Mouse (Mus musculus) ovary, adult 18-20 months (tissue): Measurements from ENCODE around the gene Nppa.
A peak's percentile ranks its signal among the peaks of the same experiment; 100 is the strongest.
"Not testable (repeated sequence)": the region's sequence is repeated elsewhere in the genome, so short reads cannot be mapped to it uniquely, and the experiment has no call there.

Experiments used
- DNase-seq: peaks from one replicate; pipeline ENCODE4 v3.0.0; 2022; ENCODE audit warnings: low spot score, mixed read lengths

Gene Nppa

DNA sequence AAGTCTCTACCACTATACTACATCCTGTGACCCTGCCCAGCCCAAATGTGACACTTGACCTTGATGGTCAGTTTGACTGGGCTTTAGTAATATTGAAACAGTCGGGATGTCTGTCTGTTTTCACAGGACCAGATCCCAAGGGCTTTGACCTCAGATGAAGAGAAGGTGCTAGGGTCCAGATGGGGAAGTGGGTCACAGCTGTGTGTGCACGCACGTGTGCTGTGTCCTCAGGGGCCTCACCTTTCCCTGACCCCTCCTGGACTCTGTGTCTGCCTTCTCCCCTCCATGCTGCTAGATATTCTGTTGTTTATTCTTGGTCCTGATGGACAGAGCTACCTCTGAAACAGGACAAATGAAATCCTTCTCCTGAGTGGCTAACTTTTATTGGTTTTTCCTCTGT, 10.8 kb downstream of the Nppa start:
- DNase-seq, result no peak

GRCm38 (mm10) chr4:148012216-148012615, 11.7 kb downstream of the Nppa start:
- DNase-seq, result no peak

- DNase-seq, result no peak
These were observed 14.9 kb downstream of the Nppa start for GRCm38 (mm10) chr4:148015418-148015817.

DNA sequence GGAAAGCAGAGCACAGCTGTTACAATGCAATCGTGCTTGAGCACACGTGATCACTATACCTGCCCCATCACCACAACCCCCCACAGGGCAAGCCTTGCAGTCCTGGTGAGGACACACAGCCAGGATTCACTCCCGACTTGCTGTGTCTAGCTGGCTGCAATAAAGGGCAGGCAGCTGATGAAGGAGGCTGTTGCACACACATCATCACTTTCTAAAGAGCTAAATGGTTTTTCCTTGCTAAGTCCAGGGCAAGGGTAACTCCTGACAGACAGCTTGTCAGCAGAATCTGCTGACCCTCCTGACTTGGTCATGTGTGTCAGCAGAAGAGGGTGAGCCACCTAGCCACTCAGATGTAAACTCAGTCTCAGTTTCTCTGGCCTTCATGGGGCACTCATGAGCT, 16.5 kb downstream of the Nppa start:
- DNase-seq, result no peak

DNA sequence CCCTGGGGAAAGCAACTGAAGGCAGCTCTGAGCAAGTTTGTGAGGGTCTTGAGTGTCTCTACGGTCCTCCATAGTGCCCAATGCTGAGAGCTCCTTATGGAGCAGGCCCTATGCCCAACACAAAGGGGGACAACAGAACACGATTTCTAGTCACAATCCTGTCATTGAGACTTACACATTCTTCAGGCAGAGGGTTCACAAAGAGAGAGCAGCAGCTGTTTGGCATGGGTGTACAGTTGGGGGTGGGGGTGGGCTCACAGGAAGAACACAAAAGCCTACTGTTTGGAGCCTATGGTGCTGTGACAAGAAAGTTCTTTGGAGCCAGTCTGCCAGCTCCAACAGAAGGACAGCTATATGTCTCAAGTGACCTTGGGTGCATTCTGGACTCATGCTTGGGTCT, 17.9 kb downstream of the Nppa start:
- no peak for DNase-seq

GRCm38 (mm10) chr4:148024003-148024402, 23.5 kb downstream of the Nppa start:
- DNase-seq, result no peak

- DNase-seq, result no peak
These were observed 28.8 kb downstream of the Nppa start for GRCm38 (mm10) chr4:148029297-148029696.

- no peak for DNase-seq
These were observed 30.0 kb downstream of the Nppa start for GRCm38 (mm10) chr4:148030506-148030905.

DNA sequence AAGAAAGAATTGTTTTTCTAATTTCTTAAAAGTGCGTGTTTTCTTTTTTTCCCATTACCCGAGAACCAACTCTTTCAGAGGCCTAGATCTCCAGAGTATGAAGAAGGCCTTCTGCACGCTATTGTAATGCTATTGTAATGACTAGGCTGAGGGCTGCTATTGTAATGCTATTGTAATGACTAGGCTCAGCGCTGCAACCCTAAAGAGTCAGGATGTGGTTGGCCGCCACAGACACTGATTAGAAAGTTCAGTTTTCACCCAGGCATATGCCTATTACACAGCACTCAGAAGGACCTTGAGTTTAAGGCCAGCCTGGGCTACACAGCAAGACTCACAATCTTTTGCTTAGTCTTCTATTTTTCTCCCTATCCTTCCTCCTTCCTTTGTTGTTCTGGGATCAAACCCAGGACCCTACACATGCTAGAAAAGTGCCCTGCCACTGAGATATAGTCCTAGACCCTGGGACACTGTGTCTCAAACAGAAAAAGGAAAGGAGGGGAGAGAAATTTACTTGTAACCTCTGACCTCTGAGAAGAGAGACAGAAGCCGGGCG, 33.4 kb downstream of the Nppa start:
- no peak for DNase-seq

DNA sequence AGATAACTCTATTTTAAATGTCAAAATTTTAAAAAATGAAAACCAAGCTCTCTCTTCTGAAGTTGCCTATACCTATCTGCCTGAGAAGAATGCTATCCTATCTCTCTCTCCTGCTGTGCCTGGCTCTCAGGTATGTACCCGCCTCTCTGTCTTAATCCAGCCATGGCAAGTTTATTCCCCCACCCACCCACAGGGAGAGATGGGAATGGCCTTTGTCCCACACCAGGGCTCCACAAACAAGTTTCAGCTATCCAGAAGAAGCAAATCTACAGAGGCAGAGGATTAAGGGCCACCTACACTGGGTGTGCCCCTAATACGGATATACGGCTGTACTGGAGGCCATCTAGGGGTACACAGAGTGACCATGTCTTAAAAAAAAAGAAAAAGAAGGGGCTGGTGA, 34.9 kb downstream of the Nppa start:
- no peak for DNase-seq

GRCm38 (mm10) chr4:148038079-148038599, 37.6 kb downstream of the Nppa start:
- no peak for DNase-seq

DNA sequence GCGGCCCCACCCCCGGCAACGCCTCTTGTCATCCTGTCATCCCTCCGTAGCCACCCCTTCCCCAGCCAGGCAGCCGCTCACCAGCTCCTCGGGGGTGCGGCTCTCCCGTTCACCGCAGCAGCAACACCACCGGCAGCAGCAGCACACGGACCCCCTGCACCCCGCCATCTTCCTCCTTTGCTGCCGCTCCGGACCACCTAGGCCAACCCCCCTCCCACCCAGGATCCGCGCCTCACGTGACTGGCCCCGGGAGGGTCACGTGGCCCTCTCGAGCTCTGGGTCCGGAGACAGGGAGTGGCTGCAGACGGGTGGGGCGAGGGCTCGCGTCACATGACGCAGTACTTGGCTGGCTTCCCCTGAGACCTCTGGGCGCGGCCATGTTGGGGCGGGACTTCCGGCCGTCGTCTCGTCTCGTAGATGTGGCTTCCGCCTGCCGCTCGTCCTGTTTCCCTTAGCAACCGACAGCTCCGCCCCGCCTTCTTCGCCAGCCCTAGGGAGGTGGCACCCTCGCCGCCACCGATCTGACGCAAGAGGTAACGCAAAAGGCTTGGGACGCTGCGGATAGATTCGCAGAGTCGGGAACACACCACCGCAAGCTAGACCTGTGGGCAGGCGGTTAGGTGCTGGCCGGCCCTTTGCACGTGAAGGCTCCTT, 38.2 kb downstream of the Nppa start, which contains the start of the genes Clcn6 and Mthfr:
TSS of gene Clcn6 (minus strand) at position 222 of the 654 bp plus-strand sequence.
TSS of gene Mthfr (plus strand) at position 478 of the 654 bp plus-strand sequence.
- DNase-seq, result peak; percentile 99

- DNase-seq, result no peak
These were observed 38.9 kb downstream of the Nppa start for GRCm38 (mm10) chr4:148039254-148040028.

- no peak for DNase-seq
These were observed 39.7 kb downstream of the Nppa start for GRCm38 (mm10) chr4:148040029-148040830.

- peak; percentile 67 for DNase-seq
These were observed 40.5 kb downstream of the Nppa start for GRCm38 (mm10) chr4:148040933-148041610.

GRCm38 (mm10) chr4:148041611-148042191, 41.2 kb downstream of the Nppa start:
- no peak for DNase-seq

DNA sequence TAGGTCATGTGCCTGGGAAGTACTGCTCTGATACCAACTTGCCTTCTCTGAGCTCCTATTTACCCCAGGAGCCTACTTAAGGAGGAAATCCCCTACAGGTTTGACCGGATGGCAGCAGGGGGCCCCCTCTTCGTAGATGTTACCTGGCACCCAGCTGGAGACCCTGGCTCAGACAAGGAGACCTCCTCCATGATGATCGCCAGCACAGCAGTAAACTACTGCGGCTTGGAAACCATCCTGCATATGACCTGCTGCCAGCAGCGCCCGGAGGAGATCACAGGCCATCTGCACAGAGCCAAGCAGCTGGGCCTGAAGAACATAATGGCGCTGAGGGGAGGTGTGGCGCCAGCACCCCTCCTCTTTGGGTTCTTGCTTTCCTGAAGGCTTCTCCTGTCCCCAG, 42.8 kb downstream of the Nppa start:
- DNase-seq, result not testable (repeated sequence)

DNA sequence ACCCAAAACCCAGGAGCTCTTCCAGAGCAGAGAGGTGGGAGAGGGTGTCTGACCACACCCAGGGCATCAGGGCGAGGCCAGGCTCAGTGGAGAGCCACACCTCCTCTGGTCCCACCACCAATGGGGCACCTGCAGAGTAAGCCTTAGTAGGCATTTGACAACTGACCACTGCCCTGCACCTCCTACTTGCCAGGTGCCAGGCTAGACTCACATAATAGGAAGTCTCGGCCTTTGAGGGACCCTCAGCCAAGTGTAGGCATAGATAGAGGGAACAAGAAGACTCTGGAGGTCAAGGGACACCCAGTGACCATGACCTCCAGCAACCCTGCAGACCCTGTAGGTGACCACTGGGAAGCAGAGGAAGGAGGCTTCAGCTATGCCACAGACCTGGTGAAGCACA, 43.6 kb downstream of the Nppa start:
- no peak for DNase-seq

- DNase-seq, result no peak
These were observed 46.0 kb downstream of the Nppa start for GRCm38 (mm10) chr4:148046450-148047031.

- DNase-seq, result not testable (repeated sequence)
These were observed 49.9 kb downstream of the Nppa start for GRCm38 (mm10) chr4:148050396-148050914.
